Mouse (Mus musculus) small intestine, adult 2 months (tissue): ENCODE results near the gene Nphs1.

Source experiments
- CTCF ChIP-seq: fragments of 200-500 bp; IDR thresholded peaks from 2 replicates; pipeline ENCODE4 v1.5.1; 2012; ENCODE audit warnings: low read depth, mild to moderate bottlenecking, control low read depth, inconsistent platforms, low read length, moderate library complexity, mixed read lengths; ENCODE audit not compliant: insufficient replicate concordance, insufficient read length; ENCODE audit errors: extremely low read depth
- POLR2A ChIP-seq: fragments of 200-500 bp; IDR thresholded peaks from 2 replicates; pipeline ENCODE4 v1.6.1; 2012; ENCODE audit warnings: low read depth, mild to moderate bottlenecking, control low read depth, inconsistent platforms, low read length, moderate library complexity

GRCm38 (mm10) chr7:30457629-30458330 lies at the start of gene Nphs1, which contains the start of gene Kirrel2:
- TF ChIP-seq POLR2A: no peak
- TF ChIP-seq CTCF: no peak
